ENCODE assay signal across 21 mouse cellular contexts in the genomic region with DNA sequence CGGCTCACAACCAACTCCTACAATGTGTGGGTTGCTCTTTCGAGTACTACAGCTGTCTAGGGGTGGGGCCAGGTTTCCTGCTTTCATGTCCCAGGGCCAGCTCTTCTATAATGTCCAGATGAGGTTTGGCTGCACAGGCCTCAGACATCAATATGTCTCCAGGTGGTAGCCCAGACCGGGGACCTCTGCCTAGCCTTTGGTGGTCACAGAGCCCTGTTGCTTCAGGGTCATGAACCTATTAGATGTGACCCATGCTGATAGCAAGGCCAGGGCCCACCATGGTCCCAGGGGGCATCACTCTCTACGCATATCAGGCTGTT.
DNase-seq lines count a peak whose midpoint lies in the region; ATAC-seq and TF ChIP-seq lines count a peak whose summit lies in the region.
"Had no signal": no experiment of that assay in that cellular context is flagged by ENCODE, and none has a peak within 500 bp of the region (broad histone marks: within the 10 kb centered on the region; RNA-seq: fewer than 3 reads in every experiment).

No protein-coding gene starts in this region.

- TF ChIP-seq CTCF in forebrain, postnatal 0 days (IDR thresholded peaks at IDR 0.05; ENCODE audit: low read depth), result no peak

- no peaks in the 10 kb centered on the region for H3K4me1 ChIP-seq in forebrain, embryonic 11.5 days (replicated peaks; ENCODE audit: control insufficient read depth, insufficient read depth, low read length)
- H3K4me1 ChIP-seq in forebrain, postnatal 0 days (ENCODE audit: insufficient read depth), result no peaks in the 10 kb centered on the region
- H3K4me1 ChIP-seq in midbrain, embryonic 11.5 days (ENCODE audit: control insufficient read depth, insufficient read depth, low read length), result no peaks in the 10 kb centered on the region
- H3K4me1 ChIP-seq in midbrain, embryonic 10.5 days, result no peaks in the 10 kb centered on the region
- no peaks in the 10 kb centered on the region for H3K4me1 ChIP-seq in midbrain, embryonic 13.5 days (replicated peaks)
- no peaks in the 10 kb centered on the region for H3K4me1 ChIP-seq in midbrain, embryonic 15.5 days
- H3K4me1 ChIP-seq in embryonic facial prominence, embryonic 13.5 days, result no peaks in the 10 kb centered on the region
- H3K4me1 ChIP-seq: forebrain, embryonic 12.5 days had no signal

- no peak for DNase-seq in forebrain, embryonic 11.5 days (ENCODE audit: low spot score)
- DNase-seq in forebrain, postnatal 0 days, result no peak
- DNase-seq in midbrain, embryonic 11.5 days (ENCODE audit: low spot score, missing footprints), result no peak
- DNase-seq in midbrain, embryonic 10.5 days (ENCODE audit: low spot score), result no peak
- no peak for DNase-seq in thymus, postnatal 4 days
- DNase-seq: adrenal gland, adult 2 months; adrenal gland, postnatal 10 days; adrenal gland, postnatal 25 days; cerebellum, adult 11 months; cerebellum, adult 18-20 months; cerebellum, adult 8-10 months; cerebellum, adult 9-11 months; cerebellum, postnatal 14 days; cerebellum, postnatal 36 days; embryo, embryonic 11 days had no signal

- no peaks in the 10 kb centered on the region for H3K9me3 ChIP-seq in forebrain, embryonic 11.5 days (ENCODE audit: control insufficient read depth, low read length)
- H3K9me3 ChIP-seq in forebrain, postnatal 0 days (ENCODE audit: low read length), result no peaks in the 10 kb centered on the region
- no peaks in the 10 kb centered on the region for H3K9me3 ChIP-seq in midbrain, embryonic 11.5 days (ENCODE audit: control insufficient read depth, low read length)
- no peaks in the 10 kb centered on the region for H3K9me3 ChIP-seq in midbrain, embryonic 10.5 days (replicated peaks)
- H3K9me3 ChIP-seq in midbrain, embryonic 13.5 days, result no peaks in the 10 kb centered on the region
- H3K9me3 ChIP-seq in midbrain, embryonic 15.5 days, result no peaks in the 10 kb centered on the region
- H3K9me3 ChIP-seq in embryonic facial prominence, embryonic 13.5 days, result no peaks in the 10 kb centered on the region
- H3K9me3 ChIP-seq: forebrain, embryonic 12.5 days had no signal

- H3K4me3 ChIP-seq in forebrain, embryonic 11.5 days (ENCODE audit: low read depth, low read length), result no peak overlapping the region
- H3K4me3 ChIP-seq in forebrain, postnatal 0 days (ENCODE audit: low read depth, low read length), result no peak overlapping the region
- H3K4me3 ChIP-seq in midbrain, embryonic 11.5 days (ENCODE audit: low read depth, low read length), result no peak overlapping the region
- no peak overlapping the region for H3K4me3 ChIP-seq in midbrain, embryonic 10.5 days
- H3K4me3 ChIP-seq in midbrain, embryonic 13.5 days (replicated peaks), result no peak overlapping the region
- no peak overlapping the region for H3K4me3 ChIP-seq in midbrain, embryonic 15.5 days
- no peak overlapping the region for H3K4me3 ChIP-seq in embryonic facial prominence, embryonic 13.5 days
- H3K4me3 ChIP-seq: forebrain, embryonic 12.5 days had no signal

- ATAC-seq in forebrain, embryonic 11.5 days (replicated peaks; ENCODE audit: low FRiP score), result 0 out of 2 replicates have a peak, but pooled peaks have one; percentile 10
- no peak for ATAC-seq in forebrain, postnatal 0 days
- ATAC-seq in midbrain, embryonic 11.5 days (ENCODE audit: low FRiP score), result peak; percentile 61; the same call in 1 of the 2 replicates
- peak; percentile 34; the same call in 1 of the 2 replicates for ATAC-seq in midbrain, embryonic 13.5 days
- no peak for ATAC-seq in midbrain, embryonic 15.5 days (replicated peaks)
- 0 out of 2 replicates have a peak, but pooled peaks have one; percentile 26 for ATAC-seq in embryonic facial prominence, embryonic 13.5 days (ENCODE audit: insufficient number of reproducible peaks, insufficient read depth, low FRiP score, low TSS enrichment, low read depth)
- ATAC-seq: forebrain, embryonic 14.5 days; forebrain, embryonic 16.5 days had no signal

- no peaks in the 10 kb centered on the region for H3K27me3 ChIP-seq in forebrain, embryonic 11.5 days (ENCODE audit: control insufficient read depth, insufficient read depth, low read length)
- H3K27me3 ChIP-seq in forebrain, postnatal 0 days (ENCODE audit: insufficient read depth, low read length), result no peaks in the 10 kb centered on the region
- H3K27me3 ChIP-seq in midbrain, embryonic 11.5 days (ENCODE audit: control insufficient read depth, insufficient read depth, low read length), result no peaks in the 10 kb centered on the region
- no peaks in the 10 kb centered on the region for H3K27me3 ChIP-seq in midbrain, embryonic 10.5 days (ENCODE audit: low read depth, poor library complexity, severe bottlenecking)
- H3K27me3 ChIP-seq in midbrain, embryonic 13.5 days, result no peaks in the 10 kb centered on the region
- H3K27me3 ChIP-seq in midbrain, embryonic 15.5 days (replicated peaks), result no peaks in the 10 kb centered on the region
- H3K27me3 ChIP-seq in embryonic facial prominence, embryonic 13.5 days, result no peaks in the 10 kb centered on the region
- H3K27me3 ChIP-seq: forebrain, embryonic 12.5 days had no signal

- no peak overlapping the region for H3K4me2 ChIP-seq in forebrain, embryonic 11.5 days (ENCODE audit: low read depth, low read length, severe bottlenecking)
- H3K4me2 ChIP-seq in forebrain, postnatal 0 days (ENCODE audit: low read depth), result no peak overlapping the region
- H3K4me2 ChIP-seq in midbrain, embryonic 11.5 days, result no peak overlapping the region
- H3K4me2 ChIP-seq in midbrain, embryonic 13.5 days (replicated peaks), result no peak overlapping the region
- no peak overlapping the region for H3K4me2 ChIP-seq in midbrain, embryonic 15.5 days
- no peak overlapping the region for H3K4me2 ChIP-seq in embryonic facial prominence, embryonic 13.5 days
- H3K4me2 ChIP-seq: forebrain, embryonic 12.5 days had no signal

- WGBS in forebrain, embryonic 11.5 days, result 86% methylated on average over 4 of the region's 4 CpGs
- WGBS in forebrain, postnatal 0 days, result 89% methylated on average over 4 of the region's 4 CpGs
- WGBS in midbrain, embryonic 11.5 days, result 80% methylated on average over 4 of the region's 4 CpGs
- WGBS in midbrain, embryonic 10.5 days, result 84% methylated on average over 4 of the region's 4 CpGs
- WGBS in midbrain, embryonic 13.5 days, result 86% methylated on average over 4 of the region's 4 CpGs
- 84% methylated on average over 4 of the region's 4 CpGs for WGBS in midbrain, embryonic 15.5 days
- 78% methylated on average over 4 of the region's 4 CpGs for WGBS in embryonic facial prominence, embryonic 13.5 days

- no peaks in the 10 kb centered on the region for H3K36me3 ChIP-seq in forebrain, embryonic 11.5 days (ENCODE audit: control insufficient read depth, insufficient read depth, low read length)
- no peaks in the 10 kb centered on the region for H3K36me3 ChIP-seq in forebrain, postnatal 0 days (ENCODE audit: insufficient read depth)
- H3K36me3 ChIP-seq in midbrain, embryonic 11.5 days (ENCODE audit: control insufficient read depth, insufficient read depth, low read length), result no peaks in the 10 kb centered on the region
- no peaks in the 10 kb centered on the region for H3K36me3 ChIP-seq in midbrain, embryonic 10.5 days
- no peaks in the 10 kb centered on the region for H3K36me3 ChIP-seq in midbrain, embryonic 13.5 days
- no peaks in the 10 kb centered on the region for H3K36me3 ChIP-seq in midbrain, embryonic 15.5 days (replicated peaks)
- H3K36me3 ChIP-seq in embryonic facial prominence, embryonic 13.5 days, result no peaks in the 10 kb centered on the region
- H3K36me3 ChIP-seq: forebrain, embryonic 12.5 days had no signal

- H3K9ac ChIP-seq in forebrain, embryonic 11.5 days (ENCODE audit: low read length), result no peak overlapping the region
- H3K9ac ChIP-seq in forebrain, postnatal 0 days, result no peak overlapping the region
- no peak overlapping the region for H3K9ac ChIP-seq in midbrain, embryonic 11.5 days (ENCODE audit: low read length)
- no peak overlapping the region for H3K9ac ChIP-seq in midbrain, embryonic 13.5 days (replicated peaks)
- H3K9ac ChIP-seq in midbrain, embryonic 15.5 days, result no peak overlapping the region
- no peak overlapping the region for H3K9ac ChIP-seq in embryonic facial prominence, embryonic 13.5 days
- H3K9ac ChIP-seq: forebrain, embryonic 12.5 days had no signal

- H3K27ac ChIP-seq in forebrain, embryonic 11.5 days (ENCODE audit: low read depth, low read length), result no peak overlapping the region
- no peak overlapping the region for H3K27ac ChIP-seq in forebrain, postnatal 0 days (ENCODE audit: low read depth, low read length)
- no peak overlapping the region for H3K27ac ChIP-seq in midbrain, embryonic 11.5 days (ENCODE audit: low read depth, low read length)
- H3K27ac ChIP-seq in midbrain, embryonic 10.5 days (replicated peaks), result no peak overlapping the region
- no peak overlapping the region for H3K27ac ChIP-seq in midbrain, embryonic 13.5 days
- no peak overlapping the region for H3K27ac ChIP-seq in midbrain, embryonic 15.5 days
- H3K27ac ChIP-seq in embryonic facial prominence, embryonic 13.5 days, result no peak overlapping the region
- H3K27ac ChIP-seq: forebrain, embryonic 12.5 days had no signal

Comparison
In these comparisons a context has a peak if more than half of its experiments do, and no peak if none do; other contexts are left out.
1. ATAC-seq: peak in forebrain, embryonic 11.5 days (single experiment), midbrain, embryonic 11.5 days (single experiment), midbrain, embryonic 13.5 days (single experiment) and embryonic facial prominence, embryonic 13.5 days (single experiment); none in forebrain, postnatal 0 days (single experiment) and midbrain, embryonic 15.5 days (single experiment).